Comparison of ENCODE assay signal across 29 mouse cellular contexts in genomic region chr7:68482553-68482952, GRCm38 (mm10).
DNase-seq lines count a peak whose midpoint lies in the region; ATAC-seq and TF ChIP-seq lines count a peak whose summit lies in the region.
"Had no signal": no experiment of that assay in that cellular context is flagged by ENCODE, and none has a peak within 500 bp of the region (broad histone marks: within the 10 kb centered on the region; RNA-seq: fewer than 3 reads in every experiment).

No protein-coding gene starts in this region.

- ATAC-seq in heart, embryonic 11.5 days (replicated peaks; ENCODE audit: insufficient number of reproducible peaks, low FRiP score, low TSS enrichment), result no peak
- no peak for ATAC-seq in limb, embryonic 11.5 days (ENCODE audit: insufficient number of reproducible peaks, low FRiP score, low TSS enrichment, low read depth)
- 0 out of 2 replicates have a peak, but pooled peaks have one; percentile 29 for ATAC-seq in hindbrain, postnatal 0 days
- ATAC-seq: CD4-positive, CD25-positive, alpha-beta regulatory T cell, adult 4 months; forebrain, embryonic 15.5 days; intestine, embryonic 15.5 days; liver, embryonic 12.5 days; liver, postnatal 0 days; midbrain, embryonic 13.5 days had no signal

- peak; percentile 31 for DNase-seq in heart, adult 11 months
- peak; percentile 44 for DNase-seq in limb, embryonic 11.5 days (ENCODE audit: low spot score)
- no peak for DNase-seq in limb, embryonic 10.5 days (ENCODE audit: low spot score)
- DNase-seq in hindbrain, postnatal 0 days (ENCODE audit: low spot score), result peak; percentile 32
- no peak for DNase-seq in layer of hippocampus, adult 8-10 months (ENCODE audit: low spot score in 2 of 2)
- no peak for DNase-seq in lung, postnatal 36 days
- DNase-seq: cerebellum, adult 11 months; cerebellum, adult 9-10 months; embryo, embryonic 11 days; gastrocnemius, adult 2 months; gastrocnemius, postnatal 36 days; heart, adult 2 months; heart, postnatal 10 days; kidney, adult 2 months; layer of hippocampus, adult 9-11 months; liver, postnatal 0 days; lung, postnatal 4 days; thymus, postnatal 4 days had no signal

- peaks cover 13% of the 10 kb centered on the region for H3K27me3 ChIP-seq in heart, embryonic 11.5 days (ENCODE audit: control insufficient read depth, insufficient read depth, low read length)
- H3K27me3 ChIP-seq in limb, embryonic 11.5 days (ENCODE audit: control insufficient read depth, insufficient read depth, low read length), result no peaks in the 10 kb centered on the region
- peaks cover 64% of the 10 kb centered on the region for H3K27me3 ChIP-seq in limb, embryonic 10.5 days (ENCODE audit: low read depth, poor library complexity, severe bottlenecking)
- no peaks in the 10 kb centered on the region for H3K27me3 ChIP-seq in hindbrain, postnatal 0 days (ENCODE audit: insufficient read depth, low read length)
- H3K27me3 ChIP-seq: intestine, embryonic 15.5 days had no signal

- H3K4me3 ChIP-seq in heart, embryonic 11.5 days (ENCODE audit: low read depth, low read length), result no peak overlapping the region
- H3K4me3 ChIP-seq in limb, embryonic 11.5 days (ENCODE audit: low read depth, low read length), result no peak overlapping the region
- H3K4me3 ChIP-seq in limb, embryonic 10.5 days, result no peak overlapping the region
- H3K4me3 ChIP-seq in hindbrain, postnatal 0 days (ENCODE audit: low read length), result no peak overlapping the region
- H3K4me3 ChIP-seq: embryonic facial prominence, embryonic 12.5 days; forebrain, embryonic 15.5 days; gastrocnemius, adult 2 months; heart, adult 2 months; heart, embryonic 13.5 days; intestine, embryonic 15.5 days; left cerebral cortex, adult 2 months; liver, embryonic 12.5 days; megakaryocyte, embryonic 14.5 days; midbrain, embryonic 13.5 days had no signal

- 66% methylated on average over 10 of the region's 10 CpGs for WGBS in heart, embryonic 11.5 days (ENCODE audit: insufficient replicate concordance)
- WGBS in limb, embryonic 11.5 days, result 19% methylated on average over 10 of the region's 10 CpGs
- WGBS in limb, embryonic 10.5 days, result 31% methylated on average over 10 of the region's 10 CpGs
- 55% methylated on average over 10 of the region's 10 CpGs for WGBS in hindbrain, postnatal 0 days

- H3K4me1 ChIP-seq in heart, embryonic 11.5 days (ENCODE audit: control insufficient read depth, insufficient read depth, low read length), result 0 out of 2 replicates have a peak, but pooled peaks cover 3% of the 10 kb centered on the region
- peaks cover 11% of the 10 kb centered on the region; the same call in 1 of the 2 replicates for H3K4me1 ChIP-seq in limb, embryonic 11.5 days (ENCODE audit: control insufficient read depth, insufficient read depth, low read length)
- peaks cover 50% of the 10 kb centered on the region for H3K4me1 ChIP-seq in limb, embryonic 10.5 days
- no peaks in the 10 kb centered on the region for H3K4me1 ChIP-seq in hindbrain, postnatal 0 days (ENCODE audit: insufficient read depth, low read length)
- H3K4me1 ChIP-seq: embryonic facial prominence, embryonic 12.5 days; forebrain, embryonic 15.5 days; intestine, embryonic 15.5 days; megakaryocyte, embryonic 14.5 days; midbrain, embryonic 13.5 days had no signal

- H3K36me3 ChIP-seq in heart, embryonic 11.5 days (ENCODE audit: control insufficient read depth, insufficient read depth, low read length), result no peaks in the 10 kb centered on the region
- H3K36me3 ChIP-seq in limb, embryonic 11.5 days (ENCODE audit: control insufficient read depth, insufficient read depth, low read length), result no peaks in the 10 kb centered on the region
- no peaks in the 10 kb centered on the region for H3K36me3 ChIP-seq in limb, embryonic 10.5 days
- no peaks in the 10 kb centered on the region for H3K36me3 ChIP-seq in hindbrain, postnatal 0 days (ENCODE audit: insufficient read depth, low read length)
- H3K36me3 ChIP-seq: embryonic facial prominence, embryonic 12.5 days; forebrain, embryonic 15.5 days; heart, embryonic 13.5 days; intestine, embryonic 15.5 days; liver, embryonic 12.5 days; midbrain, embryonic 13.5 days had no signal

- no peak overlapping the region for H3K4me2 ChIP-seq in heart, embryonic 11.5 days
- no peak overlapping the region for H3K4me2 ChIP-seq in limb, embryonic 11.5 days (ENCODE audit: low read depth, severe bottlenecking)
- H3K4me2 ChIP-seq in hindbrain, postnatal 0 days (ENCODE audit: low read depth, low read length), result no peak overlapping the region
- H3K4me2 ChIP-seq: embryonic facial prominence, embryonic 12.5 days; forebrain, embryonic 15.5 days; heart, embryonic 13.5 days; intestine, embryonic 15.5 days; liver, embryonic 12.5 days; midbrain, embryonic 13.5 days had no signal

- no peak for TF ChIP-seq CTCF in hindbrain, postnatal 0 days (IDR thresholded peaks at IDR 0.05; ENCODE audit: low read depth)

- H3K9me3 ChIP-seq in heart, embryonic 11.5 days (replicated peaks; ENCODE audit: control insufficient read depth, low read length), result no peaks in the 10 kb centered on the region
- no peaks in the 10 kb centered on the region for H3K9me3 ChIP-seq in limb, embryonic 11.5 days (ENCODE audit: control insufficient read depth, low read length)
- H3K9me3 ChIP-seq in limb, embryonic 10.5 days (replicated peaks), result no peaks in the 10 kb centered on the region
- H3K9me3 ChIP-seq in hindbrain, postnatal 0 days (ENCODE audit: low read length), result no peaks in the 10 kb centered on the region
- H3K9me3 ChIP-seq: embryonic facial prominence, embryonic 12.5 days; forebrain, embryonic 15.5 days; heart, embryonic 13.5 days; intestine, embryonic 15.5 days; liver, embryonic 12.5 days; megakaryocyte, embryonic 14.5 days; midbrain, embryonic 13.5 days had no signal

- no peak overlapping the region for H3K9ac ChIP-seq in heart, embryonic 11.5 days (ENCODE audit: low read depth, low read length)
- H3K9ac ChIP-seq in limb, embryonic 11.5 days (ENCODE audit: low read length), result no peak overlapping the region
- H3K9ac ChIP-seq in hindbrain, postnatal 0 days (replicated peaks; ENCODE audit: low read length), result no peak overlapping the region
- H3K9ac ChIP-seq: embryonic facial prominence, embryonic 12.5 days; forebrain, embryonic 15.5 days; heart, embryonic 13.5 days; intestine, embryonic 15.5 days; liver, embryonic 12.5 days; liver, postnatal 0 days; midbrain, embryonic 13.5 days had no signal

- H3K27ac ChIP-seq in heart, embryonic 11.5 days (ENCODE audit: low read depth, low read length), result no peak overlapping the region
- no peak overlapping the region for H3K27ac ChIP-seq in limb, embryonic 11.5 days (replicated peaks; ENCODE audit: low read depth, low read length)
- no peak overlapping the region for H3K27ac ChIP-seq in limb, embryonic 10.5 days
- H3K27ac ChIP-seq in hindbrain, postnatal 0 days, result no peak overlapping the region
- H3K27ac ChIP-seq: embryonic facial prominence, embryonic 12.5 days; forebrain, embryonic 15.5 days; gastrocnemius, adult 2 months; heart, adult 2 months; heart, embryonic 13.5 days; intestine, embryonic 15.5 days; kidney, postnatal 0 days; left cerebral cortex, adult 2 months; liver, embryonic 12.5 days; midbrain, embryonic 13.5 days had no signal

Comparison
In these comparisons a context has a peak if more than half of its experiments do, and no peak if none do; other contexts are left out.
1. DNase-seq: peak in heart, adult 11 months (single experiment), limb, embryonic 11.5 days (single experiment) and hindbrain, postnatal 0 days (single experiment); none in limb, embryonic 10.5 days (single experiment), layer of hippocampus, adult 8-10 months (0 of 2) and lung, postnatal 36 days (single experiment).